Mouse (Mus musculus) left cerebral cortex, postnatal 25 days (tissue): ENCODE results near the gene Hdhd5. TPM values are rescaled to one million over a fixed set of nuclear protein-coding genes. Genes with fewer than 3 reads are reported as not detected.

Source experiments
- DNase-seq, 2 experiments: peaks; one replicate each; pipeline ENCODE4 v3.0.0; 2022; ENCODE audit warnings: low spot score in 2 of 2, mixed read lengths in 1 of 2
- intact Hi-C: fragments of 180-260 bp; cut with DNase I; formaldehyde crosslinking; loops from one replicate; pipeline ENCODE4 v1.15.1; 2025
- total RNA-seq, 2 experiments: library from RNA; stranded (reverse); gene quantifications; 2 replicates each; pipeline ENCODE4 v1.2.3; 2021

Hdhd5 gene
- total RNA-seq, 2 experiments from 2014 or later: 33.0 to 37.0 TPM

- intact Hi-C loops: loop anchor here (1.0 to 10.0 kb wide), 2 partner anchors 197 to 296 kb away; partner anchors contain the start of gene Bcl2l13
- peak; percentile 54 to 63 for DNase-seq
Measured at GRCm38 (mm10) chr6:120539132-120539759, 8.1 kb upstream of the Hdhd5 start.

DNA sequence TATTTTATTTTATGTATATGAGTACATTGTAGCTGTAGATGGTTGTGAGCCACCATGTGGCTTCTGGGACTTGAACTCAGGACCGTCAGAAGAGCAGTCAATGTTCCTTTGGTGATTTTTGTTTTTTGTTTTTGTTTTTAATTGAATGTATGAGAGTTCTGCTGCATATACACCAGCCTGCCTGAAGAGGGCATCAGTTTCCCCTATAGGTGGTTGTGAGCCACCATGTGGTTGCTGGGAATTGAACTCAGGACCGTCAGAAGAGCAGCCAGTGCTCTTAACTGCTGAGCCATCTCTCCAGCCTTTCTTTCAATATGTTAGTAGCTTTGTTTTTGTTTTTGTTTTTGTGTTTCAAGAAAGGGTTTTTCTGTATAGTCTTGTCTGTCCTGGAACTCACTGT, 5.2 kb upstream of the Hdhd5 start:
- no peak for DNase-seq
- intact Hi-C loops: loop anchor here (10.0 kb wide), 1 partner anchor 298 kb away; the partner anchor contains the start of gene Bcl2l13

GRCm38 (mm10) chr6:120532594-120532993, 1.5 kb upstream of the Hdhd5 start:
- intact Hi-C loops: loop anchor here (5.0 to 10.0 kb wide), 2 partner anchors 135 to 302 kb away; partner anchors contain the start of genes Bcl2l13 and Cecr2
- no peak for DNase-seq

- intact Hi-C loops: no loop called here
- no peak for DNase-seq
Measured at GRCm38 (mm10) chr6:120529123-120529522, 2.0 kb downstream of the Hdhd5 start.

GRCm38 (mm10) chr6:120524796-120525195, 6.3 kb downstream of the Hdhd5 start:
- intact Hi-C loops: no loop called here
- DNase-seq: no peak

- no peak for DNase-seq
- intact Hi-C loops: no loop called here
Measured at GRCm38 (mm10) chr6:120519647-120520046, 11.5 kb downstream of the Hdhd5 start.

DNA sequence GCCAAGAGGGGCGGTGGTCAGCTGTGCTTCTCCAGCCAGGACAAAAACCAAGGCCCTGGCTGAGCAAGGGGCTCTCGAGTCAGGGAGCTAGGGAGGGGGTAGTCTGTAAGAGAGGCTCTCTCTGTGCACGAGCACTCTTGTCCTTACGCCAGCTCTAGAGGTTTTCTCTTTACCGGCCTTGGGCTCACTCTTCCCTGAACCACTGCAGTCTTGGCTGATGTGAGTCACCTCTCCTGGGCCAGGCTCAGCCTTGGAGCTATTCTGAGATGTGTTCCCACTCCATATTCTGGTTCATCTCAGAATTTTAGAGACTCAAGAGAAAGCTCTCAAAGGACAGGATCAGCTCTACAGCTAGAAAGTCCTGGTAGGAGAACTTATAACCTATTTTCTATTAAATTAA, 13.8 kb downstream of the Hdhd5 start:
- intact Hi-C loops: no loop called here
- peak in 1 of 2 experiments; percentile 76 for DNase-seq

GRCm38 (mm10) chr6:120516879-120517278, 14.2 kb downstream of the Hdhd5 start:
- intact Hi-C loops: no loop called here
- no peak for DNase-seq

GRCm38 (mm10) chr6:120516422-120516821, 14.7 kb downstream of the Hdhd5 start:
- intact Hi-C loops: no loop called here
- DNase-seq: no peak

DNA sequence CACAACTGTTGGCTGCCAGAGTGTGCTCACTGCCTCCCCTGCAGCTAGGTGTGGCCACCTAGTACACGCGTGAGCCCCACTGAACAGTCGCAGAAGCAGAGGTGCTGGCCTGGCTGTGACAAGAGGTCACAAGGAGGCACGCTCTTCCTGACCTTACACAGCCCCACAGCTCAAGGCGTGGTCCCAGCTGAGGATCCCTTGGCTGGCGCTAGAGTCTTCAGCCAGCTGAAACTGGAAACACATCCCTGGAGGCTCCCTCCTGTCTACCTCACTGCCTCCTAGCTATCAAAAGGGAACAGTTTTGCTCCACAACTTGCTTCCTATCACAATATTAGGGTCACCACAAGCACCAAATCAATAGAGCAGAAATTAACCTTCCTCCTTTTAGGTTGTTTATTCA, 19.9 kb downstream of the Hdhd5 start:
- intact Hi-C loops: loop anchor here (2.0 kb wide), 1 partner anchor 16 kb away; no protein-coding TSS in a partner anchor
- DNase-seq: no peak

DNA sequence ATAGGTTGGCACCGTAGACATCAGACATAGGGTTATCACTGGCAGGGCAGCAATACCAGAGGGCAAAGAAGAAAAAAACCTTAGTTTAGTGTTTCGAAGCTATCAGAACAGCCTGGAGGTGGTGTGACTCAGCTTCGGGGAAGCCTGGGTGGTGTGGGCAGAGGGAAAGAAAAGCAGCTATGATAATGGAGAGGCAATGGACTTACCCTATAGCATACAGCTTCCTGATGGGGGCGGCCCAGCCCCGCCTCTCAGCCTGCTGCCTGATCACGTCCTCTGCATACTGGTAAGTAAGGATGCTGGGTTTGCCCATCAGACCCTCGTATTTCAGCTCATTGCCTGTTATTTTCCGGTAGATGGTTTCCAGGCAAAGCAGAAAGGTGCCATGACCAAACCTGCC, 20.7 kb downstream of the Hdhd5 start:
- DNase-seq: peak; percentile 67 to 94
- intact Hi-C loops: loop anchor here (2.0 kb wide), 1 partner anchor 16 kb away; no protein-coding TSS in a partner anchor

DNA sequence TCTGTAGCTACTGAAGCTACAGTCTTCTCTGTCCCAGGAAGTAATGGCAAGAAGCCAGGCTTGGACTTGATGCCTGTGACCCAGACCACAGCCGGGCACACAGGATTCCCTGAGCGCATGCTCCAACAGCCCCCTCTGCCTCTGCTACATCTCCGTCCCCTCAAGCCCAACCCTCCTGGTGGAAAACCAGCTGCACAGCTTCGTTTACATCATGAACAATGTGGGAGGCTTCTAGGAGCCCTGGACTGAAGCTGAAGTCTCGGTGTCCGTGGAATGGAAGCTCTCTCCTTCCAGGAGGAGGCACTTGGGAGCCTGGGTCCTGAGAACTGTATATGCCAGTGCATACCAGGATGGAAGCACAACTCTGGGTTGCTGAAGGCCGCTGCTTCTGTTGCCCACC, 21.1 kb downstream of the Hdhd5 start:
- peak in 1 of 2 experiments; percentile 59 for DNase-seq
- intact Hi-C loops: loop anchor here (2.0 kb wide), 1 partner anchor 15 kb away; no protein-coding TSS in a partner anchor

DNA sequence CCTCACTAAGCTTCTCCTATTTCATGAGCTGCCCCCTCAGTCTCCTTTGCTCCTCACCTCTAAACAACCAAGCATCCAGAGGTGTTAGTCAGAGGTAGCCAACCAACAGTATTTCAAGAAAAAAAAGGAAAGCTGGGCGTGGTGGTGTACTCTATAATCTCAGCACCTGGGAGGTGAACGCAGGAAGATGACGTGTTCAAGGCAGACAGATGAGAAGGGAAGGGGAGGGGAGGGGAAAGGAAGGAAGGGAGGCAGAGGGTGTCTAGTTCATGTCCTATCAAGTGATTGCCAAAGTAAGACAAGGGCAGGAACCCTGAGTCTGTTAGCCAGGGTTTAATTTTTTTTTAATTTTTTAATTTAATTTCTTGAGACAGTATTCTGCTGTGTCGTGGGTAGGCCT, 22.5 kb downstream of the Hdhd5 start:
- no peak for DNase-seq
- intact Hi-C loops: no loop called here

GRCm38 (mm10) chr6:120505531-120505930, 25.6 kb downstream of the Hdhd5 start:
- intact Hi-C loops: no loop called here
- DNase-seq: no peak

- intact Hi-C loops: loop anchor here (1.0 kb wide), 2 partner anchors 10 to 21 kb away; no protein-coding TSS in a partner anchor
- DNase-seq: peak in 1 of 2 experiments; percentile 95
Measured at GRCm38 (mm10) chr6:120504051-120504450, 27.1 kb downstream of the Hdhd5 start.

- intact Hi-C loops: no loop called here
- DNase-seq: no peak
Measured at GRCm38 (mm10) chr6:120496544-120496943, 34.6 kb downstream of the Hdhd5 start.

DNA sequence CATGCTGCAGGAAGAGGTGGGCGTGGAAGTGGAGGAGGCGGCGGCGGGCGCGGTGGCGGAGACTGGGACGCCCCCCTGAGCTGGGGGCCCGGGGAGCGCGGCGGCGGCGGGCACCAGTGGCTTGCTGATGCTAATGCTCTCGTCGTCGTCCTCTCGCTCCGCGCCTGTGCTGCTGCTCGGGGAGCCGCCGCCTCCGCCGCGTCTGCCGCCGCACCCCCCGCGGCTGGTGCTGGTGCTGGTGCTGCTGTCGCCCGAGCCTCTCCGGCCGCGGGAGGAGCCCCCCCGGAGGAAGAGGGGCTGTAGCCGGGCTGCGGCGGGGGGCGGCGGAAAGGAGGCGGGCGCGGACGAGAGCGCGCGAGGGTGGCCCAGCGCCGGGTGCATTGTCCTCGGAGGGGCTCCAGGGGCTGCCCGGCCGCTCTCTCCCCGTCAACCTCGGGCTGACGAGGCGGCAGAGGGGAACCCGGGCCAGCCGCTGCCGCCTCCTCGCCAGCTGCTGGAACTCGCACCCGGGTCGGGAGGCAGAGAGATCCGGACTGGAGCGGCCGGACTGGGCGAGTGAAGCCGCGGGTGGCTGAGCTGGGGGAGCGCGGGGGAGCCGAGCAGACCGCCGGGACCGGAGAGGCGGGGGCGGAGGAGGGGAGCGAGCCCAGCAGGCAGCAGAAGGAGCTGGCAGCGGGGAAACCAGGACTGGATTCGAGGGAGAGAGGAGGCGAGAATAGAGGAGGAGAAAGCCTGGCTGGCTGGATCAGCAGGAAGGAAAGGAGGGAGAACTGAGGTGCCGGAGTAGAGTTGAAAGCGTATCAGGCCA, 37.5 kb downstream of the Hdhd5 start, which contains the start of gene Tmem121b:
Gene Tmem121b, minus strand, starts transcription at position 434 of the 808 bp plus-strand sequence.
- intact Hi-C loops: loop anchor here (1.0 to 2.0 kb wide), 3 partner anchors 11 to 37 kb away; partner anchors contain the start of gene Hdhd5
- peak; percentile 92 to 97 for DNase-seq

- intact Hi-C loops: loop anchor here (2.0 kb wide), 1 partner anchor 38 kb away; the partner anchor contains the start of gene Hdhd5
- no peak for DNase-seq
Measured at GRCm38 (mm10) chr6:120492499-120493373, 38.4 kb downstream of the Hdhd5 start.

- no peak for DNase-seq
- intact Hi-C loops: loop anchor here (2.0 kb wide), 1 partner anchor 39 kb away; the partner anchor contains the start of gene Hdhd5
Measured at GRCm38 (mm10) chr6:120491862-120492498, 39.1 kb downstream of the Hdhd5 start.
